ENCODE assay signal across 8 mouse cellular contexts in genomic region chr1:133491857-133492290, GRCm38 (mm10).
DNase-seq lines count a peak whose midpoint lies in the region; ATAC-seq and TF ChIP-seq lines count a peak whose summit lies in the region.

No protein-coding gene starts in this region.

- peak overlapping the region; percentile 61 for H3K4me2 ChIP-seq in hindbrain, embryonic 14.5 days (replicated peaks)
- H3K4me2 ChIP-seq in midbrain, embryonic 11.5 days, result peak overlapping the region; percentile 43

- no peaks in the 10 kb centered on the region for H3K9me3 ChIP-seq in embryonic facial prominence, embryonic 10.5 days
- H3K9me3 ChIP-seq in hindbrain, embryonic 14.5 days (ENCODE audit: control insufficient read depth, low read length), result no peaks in the 10 kb centered on the region
- no peaks in the 10 kb centered on the region for H3K9me3 ChIP-seq in midbrain, embryonic 11.5 days (ENCODE audit: control insufficient read depth, low read length)

- H3K4me1 ChIP-seq in embryonic facial prominence, embryonic 10.5 days, result peaks cover 35% of the 10 kb centered on the region
- peaks cover 17% of the 10 kb centered on the region for H3K4me1 ChIP-seq in hindbrain, embryonic 14.5 days (replicated peaks; ENCODE audit: control insufficient read depth, insufficient read depth, low read length)
- peaks cover 28% of the 10 kb centered on the region for H3K4me1 ChIP-seq in midbrain, embryonic 11.5 days (ENCODE audit: control insufficient read depth, insufficient read depth, low read length)

- peak overlapping the region; percentile 65 for H3K9ac ChIP-seq in hindbrain, embryonic 14.5 days
- H3K9ac ChIP-seq in midbrain, embryonic 11.5 days (ENCODE audit: low read length), result peak overlapping the region; percentile 56

- H3K36me3 ChIP-seq in embryonic facial prominence, embryonic 10.5 days (replicated peaks), result no peaks in the 10 kb centered on the region
- no peaks in the 10 kb centered on the region for H3K36me3 ChIP-seq in hindbrain, embryonic 14.5 days (replicated peaks; ENCODE audit: control insufficient read depth, insufficient read depth)
- H3K36me3 ChIP-seq in midbrain, embryonic 11.5 days (ENCODE audit: control insufficient read depth, insufficient read depth, low read length), result no peaks in the 10 kb centered on the region

- DNase-seq in gastrocnemius, adult 2 months, result no peak
- DNase-seq in gastrocnemius, postnatal 25 days, result no peak
- DNase-seq in embryonic facial prominence, embryonic 10.5 days (ENCODE audit: low spot score), result no peak
- no peak for DNase-seq in hindbrain, embryonic 14.5 days (ENCODE audit: low spot score)
- DNase-seq in midbrain, embryonic 11.5 days (ENCODE audit: low spot score, missing footprints), result no peak
- no peak for DNase-seq in frontal cortex, postnatal 14 days (ENCODE audit: low spot score in 2 of 2)
- DNase-seq in left cerebral cortex, adult 8-10 months (ENCODE audit: low spot score in 2 of 2), result no peak
- DNase-seq in layer of hippocampus, postnatal 14 days (ENCODE audit: low spot score in 2 of 2), result no peak

- 0 out of 2 replicates have a peak, but pooled peaks have one; percentile 4 for ATAC-seq in hindbrain, embryonic 14.5 days (ENCODE audit: low FRiP score)
- no peak for ATAC-seq in midbrain, embryonic 11.5 days (ENCODE audit: low FRiP score)

- H3K27me3 ChIP-seq in embryonic facial prominence, embryonic 10.5 days (replicated peaks; ENCODE audit: low read depth, poor library complexity, severe bottlenecking), result no peaks in the 10 kb centered on the region
- no peaks in the 10 kb centered on the region for H3K27me3 ChIP-seq in hindbrain, embryonic 14.5 days (ENCODE audit: control insufficient read depth, insufficient read depth, low read length)
- H3K27me3 ChIP-seq in midbrain, embryonic 11.5 days (ENCODE audit: control insufficient read depth, insufficient read depth, low read length), result no peaks in the 10 kb centered on the region

- no peak for TF ChIP-seq CTCF in gastrocnemius, adult 2 months (IDR thresholded peaks at IDR 0.05)

- WGBS in embryonic facial prominence, embryonic 10.5 days, result 13% methylated on average over 4 of the region's 4 CpGs
- WGBS in hindbrain, embryonic 14.5 days, result 3% methylated on average over 4 of the region's 4 CpGs
- 9% methylated on average over 4 of the region's 4 CpGs for WGBS in midbrain, embryonic 11.5 days

- H3K27ac ChIP-seq in gastrocnemius, adult 2 months, result peak overlapping the region; percentile 87
- peak overlapping the region; percentile 95 for H3K27ac ChIP-seq in embryonic facial prominence, embryonic 10.5 days (replicated peaks)
- peak overlapping the region; percentile 92 for H3K27ac ChIP-seq in hindbrain, embryonic 14.5 days
- H3K27ac ChIP-seq in midbrain, embryonic 11.5 days (ENCODE audit: low read depth, low read length), result peak overlapping the region; percentile 98

- H3K4me3 ChIP-seq in gastrocnemius, adult 2 months, result no peak overlapping the region
- peak overlapping the region; percentile 57 for H3K4me3 ChIP-seq in embryonic facial prominence, embryonic 10.5 days
- no peak overlapping the region for H3K4me3 ChIP-seq in hindbrain, embryonic 14.5 days (replicated peaks; ENCODE audit: low read length)
- no peak overlapping the region for H3K4me3 ChIP-seq in midbrain, embryonic 11.5 days (ENCODE audit: low read depth, low read length)

- intact Hi-C loops in gastrocnemius, adult 2 months (cut with DNase I), result loop anchor here (2.0 to 5.0 kb wide), 2 partner anchors 43 to 105 kb away; no protein-coding TSS in a partner anchor
